Mouse (Mus musculus) left cerebral cortex, postnatal 25 days (tissue): ENCODE measurements at regions not wholly inside any gene's neighbourhood (a gene's known extent, or its start where the extent isn't known, plus 50 kb on each side); places are given as distances from the start of the nearest gene placed in this dataset.
"Not testable (repeated sequence)": the region's sequence is repeated elsewhere in the genome, so short reads cannot be mapped to it uniquely, and the experiment has no call there.

ENCODE experiments used
- DNase-seq, 2 experiments: peaks; one replicate each; pipeline ENCODE4 v3.0.0; 2022; ENCODE audit warnings: low spot score in 2 of 2, mixed read lengths in 1 of 2
- intact Hi-C: fragments of 180-260 bp; cut with DNase I; formaldehyde crosslinking; loops from one replicate; pipeline ENCODE4 v1.15.1; 2025

DNA sequence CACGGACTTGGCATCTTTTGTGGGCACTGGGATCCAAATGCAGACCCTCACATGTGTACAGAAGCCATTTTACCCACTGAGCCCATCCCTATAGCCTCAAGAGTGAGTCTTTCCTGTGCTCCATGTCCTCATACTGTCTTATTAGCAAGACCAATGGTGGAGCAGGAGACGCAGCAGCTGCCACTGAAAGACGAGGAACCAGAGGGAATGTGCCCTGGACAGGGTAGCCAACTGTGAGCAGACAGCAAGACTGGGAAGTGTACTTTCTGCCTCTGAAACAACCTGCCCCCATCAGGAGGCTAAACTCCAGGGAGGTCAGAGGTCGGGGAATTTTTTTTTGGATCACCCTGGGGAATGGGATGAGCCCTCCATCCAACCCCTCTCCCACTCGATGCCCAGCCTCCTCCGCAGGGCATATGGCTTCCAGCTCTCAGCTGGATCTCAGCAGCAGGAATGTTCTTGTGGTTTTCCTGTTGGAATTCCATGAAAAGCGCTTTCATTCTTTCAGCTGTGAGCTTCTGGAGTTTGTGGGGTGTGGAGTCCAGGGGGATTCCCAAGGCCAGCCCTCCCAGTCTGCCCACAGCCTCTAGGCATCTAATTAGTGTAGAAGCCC is 131.2 kb upstream of the Haao start:
- intact Hi-C loops, result loop anchor here (10.0 kb wide), 1 partner anchor 406 kb away; no protein-coding TSS in a partner anchor
- no peak for DNase-seq

DNA sequence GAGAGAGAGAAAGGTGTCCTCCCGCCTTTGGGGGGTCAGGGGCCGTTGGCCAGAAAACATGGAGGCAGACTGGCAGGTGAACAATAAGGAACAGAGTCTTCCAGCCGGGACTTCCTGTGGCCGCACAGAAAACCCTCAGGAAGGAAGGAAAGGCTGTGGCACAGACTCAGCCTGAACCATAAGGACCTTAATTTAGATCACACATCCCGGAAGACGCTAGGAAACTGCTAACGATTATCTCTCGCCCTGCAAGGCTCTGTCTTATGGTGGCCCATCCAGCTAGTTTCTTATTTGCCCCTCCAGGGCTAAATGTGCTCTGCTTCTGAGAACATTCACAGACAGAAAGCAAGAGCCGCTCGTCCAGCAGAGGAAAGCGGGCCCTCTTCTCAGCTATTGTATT is 130.0 kb upstream of the Haao start:
- intact Hi-C loops, result loop anchor here (10.0 kb wide), 1 partner anchor 407 kb away; no protein-coding TSS in a partner anchor

DNA sequence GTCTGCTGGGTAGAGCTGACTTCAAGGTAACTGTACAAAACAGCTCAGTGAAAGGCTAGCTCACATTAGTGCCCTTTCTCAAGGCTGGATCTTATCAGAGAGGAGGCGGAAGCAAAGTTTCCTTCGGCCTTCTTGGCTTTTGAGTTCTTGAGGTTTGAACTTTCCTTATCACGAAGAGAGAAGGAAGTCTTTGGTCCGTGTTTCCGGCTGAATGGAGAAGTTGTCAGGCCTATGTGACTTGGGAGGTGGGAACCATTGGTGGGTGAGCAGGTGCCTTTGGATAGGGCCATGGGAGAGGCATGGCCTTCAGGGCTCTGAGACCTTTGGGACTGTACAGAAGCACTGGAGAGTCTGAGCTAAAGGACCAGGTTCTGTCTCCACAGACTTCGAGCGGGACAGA is 128.1 kb upstream of the Haao start:
- no peak for DNase-seq
- intact Hi-C loops, result loop anchor here (10.0 kb wide), 1 partner anchor 409 kb away; no protein-coding TSS in a partner anchor

More for the DNA sequence above, 130.0 kb upstream of the Haao start:
- no peak for DNase-seq

DNA sequence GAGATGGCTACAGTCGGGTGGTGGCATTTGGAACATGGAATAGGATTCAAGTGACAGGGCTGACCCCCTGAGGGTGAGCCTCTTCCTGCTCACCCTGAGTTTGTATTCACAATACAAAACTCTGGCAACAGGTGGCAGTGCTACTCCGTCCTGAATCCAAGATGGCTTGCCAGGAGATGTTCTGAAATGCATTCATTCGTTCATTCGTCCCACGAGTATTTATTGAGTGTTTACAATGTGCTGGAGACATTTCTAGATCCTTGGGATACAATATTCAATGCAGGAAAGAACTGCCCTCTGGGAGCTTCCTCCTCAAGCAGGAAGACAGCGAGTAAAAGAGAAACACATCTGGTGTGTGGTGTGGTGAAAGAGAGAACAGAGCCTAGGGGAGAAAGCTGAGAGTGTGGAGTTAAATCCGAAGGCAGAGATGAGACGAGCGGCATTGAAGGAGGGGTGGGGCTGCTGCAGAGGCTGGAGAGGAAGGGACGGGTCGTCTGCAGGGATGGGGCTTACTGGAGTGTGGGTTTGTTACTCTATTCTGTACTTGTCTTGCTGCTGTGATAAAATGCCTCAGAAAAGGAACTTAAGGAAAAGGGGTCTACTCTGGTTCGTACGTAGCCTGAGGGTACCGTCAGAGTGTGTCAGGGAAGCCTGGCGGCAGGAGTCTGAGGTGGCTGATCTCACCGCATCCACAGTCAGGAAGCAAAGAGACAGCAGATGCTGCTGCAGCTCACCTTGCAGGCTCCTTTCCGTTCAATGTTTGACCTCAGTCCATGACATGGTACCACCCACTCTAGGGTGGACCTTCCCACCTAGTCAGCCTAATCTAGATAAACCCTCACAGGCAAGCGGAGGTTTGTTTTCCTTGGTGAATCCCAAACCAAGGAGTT is 125.9 kb upstream of the Haao start:
- peak in 1 of 2 experiments; percentile 25 for DNase-seq
- intact Hi-C loops, result loop anchor here (2.0 to 10.0 kb wide), 3 partner anchors 71 to 411 kb away; no protein-coding TSS in a partner anchor

DNA sequence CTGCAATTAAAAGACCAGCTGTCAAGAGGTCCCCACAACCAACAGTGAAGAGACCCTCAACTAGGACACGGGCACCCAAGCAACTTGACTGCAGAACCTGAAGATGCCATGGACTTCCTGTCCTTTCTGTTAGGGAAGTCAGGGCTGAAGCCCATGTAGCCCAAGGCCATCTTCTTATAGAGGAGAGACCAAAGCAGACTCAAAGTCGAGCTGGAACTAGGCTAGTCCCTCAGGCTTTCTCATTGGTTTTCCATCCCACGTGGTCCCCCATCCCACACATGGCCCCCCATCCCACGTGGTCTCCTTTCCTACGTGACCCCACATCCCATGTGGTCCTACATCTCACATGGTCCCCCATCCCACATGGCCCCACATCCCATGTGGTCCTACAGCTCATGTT is 125.1 kb upstream of the Haao start:
- intact Hi-C loops, result loop anchor here (2.0 to 10.0 kb wide), 3 partner anchors 71 to 412 kb away; no protein-coding TSS in a partner anchor

DNA sequence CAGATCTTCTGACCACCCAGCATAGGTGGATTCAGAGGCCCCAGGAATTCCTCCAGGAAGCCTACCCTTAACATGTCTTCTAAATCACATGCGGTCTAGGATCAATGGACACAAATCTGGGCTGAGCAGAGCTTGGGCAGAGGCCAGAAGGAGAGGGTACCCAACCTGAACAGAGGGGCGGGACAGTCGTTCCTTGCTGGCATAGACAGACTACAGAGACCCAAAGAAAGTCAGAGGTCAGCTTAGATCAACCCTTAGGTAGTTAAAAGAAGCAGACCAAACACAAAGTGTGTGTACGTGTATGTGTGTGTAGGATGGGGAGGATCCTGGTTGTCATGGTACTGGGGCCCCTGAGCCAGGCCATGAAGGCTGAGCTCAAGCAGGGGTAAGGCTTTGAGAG is 124.7 kb upstream of the Haao start:
- intact Hi-C loops, result loop anchor here (2.0 to 10.0 kb wide), 3 partner anchors 70 to 412 kb away; no protein-coding TSS in a partner anchor
- DNase-seq, result no peak

More for the DNA sequence above, 125.1 kb upstream of the Haao start:
- no peak for DNase-seq

DNA sequence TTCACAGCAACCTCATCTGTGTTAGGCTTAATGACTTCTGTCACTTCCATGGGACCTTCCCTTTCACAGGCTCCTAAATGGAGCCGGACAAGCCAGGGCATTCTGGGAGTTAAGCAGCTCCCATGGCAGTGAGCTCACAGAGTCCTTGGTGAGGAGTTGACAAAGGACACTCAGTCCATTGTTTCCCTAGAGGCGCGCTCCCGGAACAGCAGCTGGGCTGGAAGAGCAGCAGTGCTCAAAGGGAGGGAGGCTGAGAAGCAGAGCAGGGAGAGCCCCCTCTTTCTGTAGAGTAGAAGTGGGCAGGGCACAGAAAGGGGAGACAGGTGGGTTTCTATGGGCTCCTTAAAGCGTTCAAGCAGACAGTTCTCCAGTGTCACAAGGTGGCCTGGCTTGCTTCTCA is 124.3 kb upstream of the Haao start:
- intact Hi-C loops, result loop anchor here (2.0 to 10.0 kb wide), 3 partner anchors 70 to 413 kb away; no protein-coding TSS in a partner anchor
- peak in 1 of 2 experiments; percentile 46 for DNase-seq

DNA sequence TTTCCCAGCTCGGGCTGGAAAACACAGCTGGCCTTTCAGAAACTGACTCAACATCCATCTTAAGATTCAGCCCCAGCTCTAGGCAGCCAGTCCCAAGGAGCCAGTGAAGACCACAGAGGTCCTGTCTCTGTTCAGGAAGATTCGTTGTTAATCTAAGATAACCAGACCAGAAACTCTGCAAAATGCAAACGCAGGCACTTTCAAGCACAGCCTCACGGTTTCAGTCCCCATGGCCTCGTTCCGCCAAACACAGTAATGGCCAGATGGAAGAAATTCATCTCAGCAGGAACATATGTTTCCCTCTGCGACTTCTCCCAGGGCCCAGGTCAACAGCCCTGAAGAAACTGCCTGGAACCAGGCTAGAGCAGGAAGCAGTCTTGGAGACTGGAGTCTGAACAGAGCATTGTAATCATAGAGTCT is 121.7 kb upstream of the Haao start:
- intact Hi-C loops, result no loop called here
- no peak for DNase-seq

DNA sequence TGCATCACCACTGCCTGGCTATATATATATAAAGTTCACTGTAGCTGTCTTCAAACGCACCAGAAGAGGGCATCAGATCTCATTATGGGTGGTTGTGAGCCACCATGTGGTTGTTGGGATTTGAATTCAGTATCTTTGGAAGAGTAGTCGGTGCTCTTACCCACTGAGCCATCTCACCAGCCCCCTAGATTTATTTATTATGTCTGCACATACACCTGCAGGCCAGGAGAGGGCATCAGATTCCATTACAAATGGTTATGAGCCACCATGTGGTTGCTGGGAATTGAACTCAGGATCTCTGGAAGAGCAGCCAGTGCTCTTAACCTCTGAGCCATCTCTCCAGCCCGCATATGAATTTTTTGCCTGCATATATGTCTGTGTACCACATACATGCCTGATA is 120.4 kb upstream of the Haao start:
- intact Hi-C loops, DNase-seq: not testable (repeated sequence)

DNA sequence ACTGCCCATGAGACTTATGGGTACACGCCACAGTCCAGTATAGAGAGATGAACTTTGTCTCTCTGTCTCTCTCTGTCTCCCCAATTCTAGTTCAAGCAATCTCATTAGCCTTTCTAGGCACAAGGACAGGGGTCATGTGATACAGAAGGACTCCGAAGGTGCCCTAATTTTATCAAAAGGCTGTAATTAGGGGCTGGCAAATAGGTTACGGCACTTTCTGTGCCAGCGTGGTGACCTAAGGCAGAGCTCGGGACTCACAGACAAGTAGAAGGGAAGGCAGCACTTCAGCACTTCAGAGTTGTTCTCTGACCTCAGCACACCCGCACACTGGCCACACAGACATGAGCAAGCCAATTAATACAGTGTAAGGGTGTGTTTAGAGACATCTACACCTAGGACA is 119.2 kb upstream of the Haao start:
- peak in 1 of 2 experiments; percentile 49 for DNase-seq
- intact Hi-C loops, result no loop called here

DNA sequence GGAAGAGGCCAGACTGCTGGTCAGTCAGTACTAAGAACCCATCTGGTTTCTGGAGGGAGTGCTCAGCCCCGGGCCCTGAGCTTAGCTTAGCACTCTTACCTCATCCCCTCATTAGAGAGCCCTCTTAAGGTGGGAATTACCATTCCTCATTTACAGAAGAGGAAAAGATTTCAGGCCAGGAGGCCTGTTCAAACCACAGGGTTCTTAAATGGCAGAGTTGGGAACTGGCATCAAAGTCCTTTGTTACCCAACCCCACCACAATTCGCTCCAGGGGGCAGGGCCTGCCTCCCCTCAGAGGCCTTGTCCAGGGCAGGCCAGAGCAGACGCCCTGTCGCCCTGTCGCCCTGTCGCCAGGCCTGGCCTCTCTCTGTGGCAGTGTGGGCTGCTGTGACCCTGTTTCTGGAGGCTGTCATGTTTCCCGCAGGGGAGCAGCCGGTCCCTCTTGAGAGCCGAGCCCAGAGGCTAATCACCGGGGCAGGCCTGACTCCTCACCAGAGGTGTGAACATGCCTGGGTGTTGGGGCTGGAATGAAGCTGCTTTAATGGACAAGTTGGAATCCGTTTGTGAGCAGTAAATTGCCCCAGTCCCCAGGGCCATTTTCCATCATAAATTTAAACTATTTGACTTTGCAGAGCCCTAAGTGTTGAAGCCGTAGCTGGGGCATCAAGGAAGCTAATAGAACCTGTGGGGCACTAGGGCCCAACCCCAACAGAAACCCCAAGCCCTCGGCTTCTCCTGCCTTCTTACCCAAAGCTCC is 116.9 kb upstream of the Haao start:
- intact Hi-C loops, result no loop called here
- no peak for DNase-seq

DNA sequence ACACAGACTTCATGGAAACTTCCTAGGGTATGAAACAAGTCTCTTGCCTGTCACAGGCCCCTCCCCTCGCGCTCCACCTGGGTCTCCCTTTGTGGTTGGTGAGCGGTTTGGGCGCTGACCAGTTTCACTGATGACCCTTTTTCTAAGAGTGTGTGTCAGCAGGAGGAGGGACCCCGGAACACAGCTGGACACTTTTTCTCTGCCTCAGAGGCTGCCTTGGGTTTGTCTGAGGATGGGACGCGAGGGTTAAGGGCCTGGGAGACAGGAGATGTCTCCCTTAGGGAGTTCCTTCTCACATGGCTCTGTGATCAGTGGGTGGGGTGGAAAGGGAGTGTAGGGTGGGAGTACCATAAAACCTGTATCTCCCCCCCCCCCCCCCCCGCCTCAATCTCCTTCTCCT is 115.8 kb upstream of the Haao start:
- intact Hi-C loops, result no loop called here
- no peak for DNase-seq

DNA sequence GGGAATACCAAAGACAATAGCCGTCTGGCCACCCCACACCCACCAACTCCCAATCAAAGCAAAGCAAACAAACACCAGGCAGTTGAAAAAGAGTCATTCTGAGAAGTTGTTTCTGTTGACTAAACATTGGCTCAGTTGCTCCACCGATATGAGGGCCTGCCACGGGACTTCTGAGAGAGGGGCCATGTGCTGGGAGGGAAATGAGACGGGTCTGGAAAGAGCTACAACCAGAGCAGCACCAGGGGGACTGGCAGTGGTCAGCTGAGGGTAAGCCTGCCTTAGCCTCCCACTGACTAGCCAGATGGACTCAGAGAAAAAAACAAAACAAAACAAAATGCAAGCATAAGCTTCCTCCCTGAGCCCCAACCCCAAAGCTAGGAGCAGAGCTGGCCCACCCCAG is 115.1 kb upstream of the Haao start:
- intact Hi-C loops, result no loop called here
- DNase-seq, result no peak

DNA sequence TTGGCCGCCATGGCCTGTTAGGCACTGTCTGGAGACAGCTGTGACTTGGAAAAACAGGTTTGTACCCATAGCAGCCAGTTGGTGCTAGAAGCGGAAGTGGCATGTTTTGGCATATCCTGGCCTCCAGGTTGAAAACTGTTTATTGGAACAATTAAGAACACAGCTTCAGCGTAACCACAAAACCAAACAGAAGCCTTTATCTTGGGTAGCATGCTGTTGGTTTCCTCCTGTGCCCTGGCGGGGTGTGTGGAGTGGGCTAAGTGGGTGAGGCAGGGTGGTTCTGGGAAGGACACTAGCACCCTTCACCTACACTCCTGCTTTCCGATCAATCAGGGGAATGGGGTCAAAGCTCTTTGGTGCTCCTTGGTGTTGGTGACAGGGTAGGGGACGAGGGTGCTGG is 114.4 kb upstream of the Haao start:
- intact Hi-C loops, result no loop called here
- no peak for DNase-seq

DNA sequence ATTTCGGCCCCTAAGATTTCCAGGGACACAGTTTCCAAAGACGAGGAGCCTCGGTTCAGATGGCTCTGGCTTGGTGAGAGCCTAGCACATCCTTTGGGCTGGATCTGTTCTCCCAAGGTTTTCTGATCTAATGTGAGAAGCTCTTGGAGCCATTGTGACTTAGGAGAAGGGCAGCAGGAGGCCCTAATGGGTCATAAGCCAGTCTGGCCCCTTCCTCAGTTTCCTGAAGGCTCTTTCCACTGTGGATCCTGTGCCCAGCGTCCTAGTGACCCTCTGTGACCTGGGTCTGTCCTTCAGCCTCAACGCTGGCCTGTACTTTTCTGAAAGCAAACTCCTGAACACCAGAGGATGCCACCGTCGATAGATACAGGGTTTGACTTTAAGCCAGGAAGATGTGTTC is 113.1 kb upstream of the Haao start:
- intact Hi-C loops, result no loop called here
- DNase-seq, result no peak

DNA sequence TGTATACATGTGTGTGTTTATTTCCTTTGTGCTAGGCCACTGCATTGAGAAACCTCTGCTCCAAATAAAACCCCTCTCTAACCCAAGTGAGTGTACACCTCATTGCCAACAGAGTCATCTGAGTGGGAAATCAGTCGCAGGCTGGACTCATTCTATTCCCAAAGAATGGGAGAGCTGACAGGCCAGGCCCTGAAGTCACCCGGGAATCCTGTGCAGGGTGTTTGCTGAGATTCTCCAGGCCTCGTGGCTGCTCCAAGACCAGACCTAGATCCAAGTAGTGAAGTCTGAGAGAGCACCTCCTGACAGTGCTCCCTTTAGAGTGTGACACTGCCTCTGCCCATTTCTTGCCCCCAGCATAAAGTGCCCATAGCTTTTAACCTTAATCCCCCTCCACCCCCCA is 112.4 kb upstream of the Haao start:
- DNase-seq, result no peak
- intact Hi-C loops, result no loop called here

DNA sequence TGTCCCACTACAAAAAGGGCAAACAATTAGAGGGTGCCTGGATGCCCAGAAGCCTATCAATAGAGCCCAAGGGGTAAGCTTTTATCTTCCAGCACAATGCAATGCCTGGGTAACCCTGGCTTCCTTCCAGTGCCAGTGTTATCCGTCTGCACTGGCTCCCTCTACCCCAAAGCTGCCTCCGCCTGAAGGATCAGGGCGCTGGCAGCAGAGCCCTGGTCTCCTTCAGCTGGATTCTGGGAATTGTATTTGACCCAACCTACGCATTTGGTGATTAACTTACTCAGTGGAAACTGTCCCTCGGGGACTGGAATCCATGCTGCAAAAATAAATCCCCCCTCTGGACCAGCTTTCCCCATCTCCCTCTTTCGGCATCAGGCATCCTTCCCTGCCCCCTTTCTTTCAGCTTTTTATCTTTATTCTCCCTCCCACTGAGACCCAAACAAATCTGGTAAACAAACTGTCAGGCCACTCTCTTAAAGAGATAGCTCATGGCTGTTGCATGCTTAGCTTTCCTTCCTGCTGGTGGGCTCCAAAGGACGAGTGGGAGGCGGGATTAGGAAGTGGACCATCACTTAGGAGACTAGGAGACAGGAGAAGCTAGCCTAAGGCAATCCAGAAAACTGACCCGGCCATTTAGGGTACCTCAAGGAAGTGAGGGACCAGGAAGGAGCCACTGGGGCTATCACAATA is 111.5 kb upstream of the Haao start:
- DNase-seq, result no peak
- intact Hi-C loops, result no loop called here

DNA sequence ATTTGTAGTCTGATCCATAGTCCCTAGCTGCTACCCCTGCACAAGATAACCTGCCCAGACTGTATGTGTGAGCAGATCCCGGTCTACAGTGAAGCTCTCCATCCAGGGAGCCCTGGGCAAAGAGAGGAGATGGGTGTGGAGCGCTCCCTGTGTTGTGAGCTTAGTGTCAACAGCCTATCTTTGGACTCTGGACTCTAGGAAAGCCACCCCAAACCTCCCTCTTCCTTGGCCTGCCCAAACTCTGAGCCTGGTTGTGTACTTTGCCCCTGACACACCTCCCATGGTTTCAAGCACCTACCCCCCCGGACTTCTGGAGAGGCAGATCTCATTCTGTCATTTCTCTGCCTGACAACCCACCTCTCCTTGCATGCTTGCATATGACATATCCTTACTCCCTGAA is 110.9 kb upstream of the Haao start:
- intact Hi-C loops, result no loop called here

More for the DNA sequence above, 110.9 kb upstream of the Haao start:
- no peak for DNase-seq
